Mouse (Mus musculus) intestine, embryonic 16.5 days (tissue): ENCODE data around the gene Kalrn. TPM values are rescaled to one million over a fixed set of nuclear protein-coding genes. Genes with fewer than 3 reads are reported as not detected.
A peak's percentile ranks its signal among the peaks of the same experiment; 100 is the strongest.

Source experiments
- ATAC-seq: fragments of 200-750 bp; cut with Nextera tagmentation; 2 replicates; pipeline ENCODE4 v1.8.0; 2017; ENCODE audit warnings: moderate TSS enrichment, moderate library complexity
- H3K27ac ChIP-seq: fragments of 300-500 bp; sonication (generic); 2 replicates; pipeline ENCODE4 v1.5.1; 2014; ENCODE audit warnings: mild to moderate bottlenecking, low read length
- H3K27me3 ChIP-seq: fragments of 300-500 bp; sonication (generic); replicated peaks from 2 replicates; pipeline ENCODE4 v1.6.1; 2014; ENCODE audit warnings: low read length, control low read depth, mixed read lengths; ENCODE audit not compliant: control insufficient read depth, insufficient read depth
- H3K36me3 ChIP-seq: fragments of 300-500 bp; sonication (generic); 2 replicates; pipeline ENCODE4 v1.6.1; 2014; ENCODE audit warnings: low read length, control low read depth; ENCODE audit not compliant: control insufficient read depth, insufficient read depth
- H3K4me1 ChIP-seq: fragments of 300-500 bp; sonication (generic); 2 replicates; pipeline ENCODE4 v1.6.1; 2014; ENCODE audit warnings: low read length, control low read depth, mixed read lengths; ENCODE audit not compliant: control insufficient read depth, insufficient read depth
- H3K4me2 ChIP-seq: fragments of 300-500 bp; sonication (generic); 2 replicates; pipeline ENCODE4 v1.6.1; 2014; ENCODE audit warnings: low read depth, low read length, control low read depth
- H3K4me3 ChIP-seq: fragments of 300-500 bp; sonication (generic); 2 replicates; pipeline ENCODE4 v1.5.1; 2014; ENCODE audit warnings: mild to moderate bottlenecking, low read length
- H3K9ac ChIP-seq: fragments of 300-500 bp; sonication (generic); 2 replicates; pipeline ENCODE4 v1.6.1; 2014; ENCODE audit warnings: low read depth, low read length
- H3K9me3 ChIP-seq: fragments of 300-500 bp; sonication (generic); 2 replicates; pipeline ENCODE4 v1.6.1; 2016; ENCODE audit warnings: low read length, control low read depth; ENCODE audit not compliant: control insufficient read depth
- WGBS: fragments of 180-500 bp; shearing (Covaris S2); extraction: QIAGEN DNeasy Blood & Tissue Kit; methylation state at CpG from one replicate; pipeline ENCODE4 v1.1.7; 2014; 5-methylcytosine and 5-hydroxymethylcytosine counted together
- polyA plus RNA-seq: library from polyadenylated mRNA; unstranded; fragments of >200 nt; fragmentation: Nextera tagmentation; extraction: Ambion mirVana; gene quantifications from 2 replicates; pipeline ENCODE4 v1.2.1, GENCODE M21; 2015

The Kalrn gene
- polyA plus RNA-seq, 1 experiment from 2014 or later = 11.1 TPM

DNA sequence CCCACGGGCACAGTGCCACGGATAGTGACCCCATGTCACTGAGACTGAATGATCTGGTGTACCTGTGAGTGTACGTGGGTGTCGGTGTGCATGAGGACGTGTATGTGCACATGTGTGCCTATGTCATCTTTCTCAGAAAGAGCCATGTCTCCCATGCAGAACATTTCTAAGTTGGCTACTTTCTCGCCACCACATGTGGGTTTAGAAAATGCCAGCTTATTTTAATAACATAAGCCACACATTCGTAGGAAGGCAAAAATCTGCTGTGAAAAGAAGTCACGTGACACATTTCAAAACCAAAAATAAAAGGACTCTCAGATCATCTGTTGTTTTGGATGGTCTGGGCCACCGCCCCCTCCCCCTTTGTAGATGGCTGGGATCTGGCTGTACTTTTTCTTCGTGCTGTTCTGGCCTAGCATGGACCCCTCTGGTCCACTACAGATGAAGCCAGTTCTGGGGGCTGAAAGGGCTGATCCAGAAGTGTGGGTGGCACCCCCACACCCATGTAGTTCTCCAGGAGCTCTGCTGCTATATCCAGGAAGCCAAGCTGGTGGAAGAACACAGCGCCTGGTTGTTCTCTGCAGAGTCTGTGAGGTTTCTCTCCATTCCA is 400.7 kb downstream of the Kalrn start:
- no peak overlapping the region for H3K9ac ChIP-seq
- H3K4me2 ChIP-seq = no peak overlapping the region
- no peak overlapping the region for H3K4me3 ChIP-seq
- H3K27me3 ChIP-seq = no peaks in the 10 kb centered on the region
- no peak for ATAC-seq
- H3K9me3 ChIP-seq = no peaks in the 10 kb centered on the region
- no peaks in the 10 kb centered on the region for H3K4me1 ChIP-seq
- H3K36me3 ChIP-seq = no peaks in the 10 kb centered on the region
- 93% methylated on average over 11 of the region's 11 CpGs for WGBS
- H3K27ac ChIP-seq = no peak overlapping the region

DNA sequence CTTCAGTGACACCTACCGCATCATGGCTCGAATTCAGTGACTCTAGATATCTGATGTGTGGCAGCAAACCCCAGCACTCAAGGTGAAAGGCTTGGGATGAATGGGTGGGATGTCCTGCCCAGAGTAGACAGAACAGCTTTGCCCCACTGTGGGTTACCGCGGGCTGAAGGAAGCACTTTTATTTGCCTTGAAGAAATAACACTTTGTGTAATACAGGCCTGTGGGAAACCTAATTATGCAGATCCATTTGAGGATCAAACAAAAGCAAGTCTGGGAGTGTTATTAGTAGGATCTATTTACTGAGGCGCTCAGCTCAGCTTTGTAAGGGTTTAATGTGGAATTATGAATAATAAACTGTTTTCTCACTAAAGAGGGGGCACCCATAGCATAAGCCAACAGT is 406.3 kb downstream of the Kalrn start:
- WGBS = 81% methylated on average over 5 of the region's 5 CpGs
- no peak for ATAC-seq
- no peak overlapping the region for H3K9ac ChIP-seq
- H3K4me3 ChIP-seq = no peak overlapping the region
- H3K27ac ChIP-seq = no peak overlapping the region
- H3K4me1 ChIP-seq = no peaks in the 10 kb centered on the region
- H3K9me3 ChIP-seq = no peaks in the 10 kb centered on the region
- H3K36me3 ChIP-seq = no peaks in the 10 kb centered on the region
- H3K27me3 ChIP-seq = no peaks in the 10 kb centered on the region
- H3K4me2 ChIP-seq = no peak overlapping the region

GRCm38 (mm10) chr16:34163086-34163485 is 410.2 kb downstream of the Kalrn start:
- ATAC-seq = no peak
- no peaks in the 10 kb centered on the region for H3K9me3 ChIP-seq
- 67% methylated on average over 9 of the region's 9 CpGs for WGBS
- no peak overlapping the region for H3K4me2 ChIP-seq
- no peak overlapping the region for H3K27ac ChIP-seq
- H3K36me3 ChIP-seq = no peaks in the 10 kb centered on the region
- no peaks in the 10 kb centered on the region for H3K4me1 ChIP-seq
- H3K27me3 ChIP-seq = no peaks in the 10 kb centered on the region
- no peak overlapping the region for H3K9ac ChIP-seq
- no peak overlapping the region for H3K4me3 ChIP-seq

DNA sequence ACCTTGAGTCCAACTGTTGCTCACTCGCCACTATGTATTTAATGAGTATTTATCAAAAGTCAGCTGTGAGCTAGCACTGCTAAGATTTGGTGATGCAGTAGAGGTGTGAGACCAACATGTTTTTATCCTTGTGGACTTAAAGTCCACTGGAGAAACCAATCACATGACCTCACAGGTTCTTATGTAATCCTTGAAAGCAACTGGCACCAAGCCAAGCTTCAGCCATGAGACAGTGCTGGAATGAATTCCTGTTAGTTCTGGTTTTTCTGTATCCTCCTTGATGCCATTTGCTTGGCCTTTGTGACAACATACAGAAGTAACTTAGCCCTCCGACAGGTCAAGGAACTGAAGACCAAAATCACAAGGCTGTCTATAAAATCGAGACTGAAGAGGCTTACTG is 413.8 kb downstream of the Kalrn start:
- H3K9me3 ChIP-seq = no peaks in the 10 kb centered on the region
- H3K4me3 ChIP-seq = no peak overlapping the region
- no peaks in the 10 kb centered on the region for H3K27me3 ChIP-seq
- no peaks in the 10 kb centered on the region for H3K36me3 ChIP-seq
- no peak overlapping the region for H3K4me2 ChIP-seq
- no peak overlapping the region for H3K27ac ChIP-seq
- 87% methylated on average over 3 of the region's 3 CpGs for WGBS
- H3K4me1 ChIP-seq = no peaks in the 10 kb centered on the region
- no peak for ATAC-seq
- H3K9ac ChIP-seq = no peak overlapping the region

DNA sequence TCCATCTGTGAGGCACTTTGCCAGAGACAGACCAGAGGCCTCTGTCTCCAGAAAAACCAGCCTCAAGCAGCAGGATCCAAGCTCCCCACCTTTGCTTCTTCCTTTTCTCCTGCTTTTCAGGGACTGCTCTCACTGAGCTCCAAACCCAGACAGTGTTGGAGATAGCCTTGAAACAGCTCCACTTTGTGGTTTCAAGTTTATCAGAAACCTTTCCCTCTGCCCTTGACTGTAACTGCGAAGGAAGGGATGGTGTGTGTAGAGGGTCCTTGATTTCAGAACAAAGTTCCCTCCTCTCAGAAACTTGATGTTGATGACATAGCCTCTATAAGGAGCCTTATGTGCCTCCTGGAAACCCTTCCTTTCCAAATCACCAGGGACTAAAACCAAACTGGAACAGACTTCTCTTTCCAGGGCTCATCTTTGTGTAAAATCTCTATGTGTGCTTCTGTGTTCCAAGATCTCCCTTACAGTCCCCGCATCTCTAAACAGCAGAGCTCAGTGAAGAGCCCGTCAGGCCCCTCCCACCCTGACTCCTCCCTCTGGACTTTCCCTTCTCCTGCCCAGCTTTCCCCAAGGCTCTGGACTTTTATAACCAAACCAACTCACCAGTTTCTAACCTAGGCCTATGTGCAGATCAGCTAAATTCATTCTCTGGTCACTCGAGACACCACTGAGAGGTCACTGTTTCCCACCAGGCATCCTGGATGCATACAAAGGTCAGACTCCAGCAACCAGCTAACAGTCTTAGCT is 415.8 kb downstream of the Kalrn start:
- no peaks in the 10 kb centered on the region for H3K27me3 ChIP-seq
- H3K9me3 ChIP-seq = no peaks in the 10 kb centered on the region
- H3K9ac ChIP-seq = no peak overlapping the region
- H3K4me2 ChIP-seq = no peak overlapping the region
- H3K27ac ChIP-seq = no peak overlapping the region
- no peaks in the 10 kb centered on the region for H3K36me3 ChIP-seq
- 52% methylated on average over 4 of the region's 4 CpGs for WGBS
- H3K4me3 ChIP-seq = no peak overlapping the region
- ATAC-seq = 0 out of 2 replicates have a peak, but pooled peaks have one; percentile 44
- H3K4me1 ChIP-seq = no peaks in the 10 kb centered on the region

- H3K9me3 ChIP-seq = no peaks in the 10 kb centered on the region
- no peak overlapping the region for H3K4me2 ChIP-seq
- H3K4me3 ChIP-seq = no peak overlapping the region
- ATAC-seq = no peak
- H3K4me1 ChIP-seq = no peaks in the 10 kb centered on the region
- H3K36me3 ChIP-seq = no peaks in the 10 kb centered on the region
- no peak overlapping the region for H3K9ac ChIP-seq
- no peak overlapping the region for H3K27ac ChIP-seq
- no peaks in the 10 kb centered on the region for H3K27me3 ChIP-seq
- WGBS = 81% methylated on average over 3 of the region's 3 CpGs
These were observed 417.6 kb downstream of the Kalrn start for GRCm38 (mm10) chr16:34155696-34156095.

DNA sequence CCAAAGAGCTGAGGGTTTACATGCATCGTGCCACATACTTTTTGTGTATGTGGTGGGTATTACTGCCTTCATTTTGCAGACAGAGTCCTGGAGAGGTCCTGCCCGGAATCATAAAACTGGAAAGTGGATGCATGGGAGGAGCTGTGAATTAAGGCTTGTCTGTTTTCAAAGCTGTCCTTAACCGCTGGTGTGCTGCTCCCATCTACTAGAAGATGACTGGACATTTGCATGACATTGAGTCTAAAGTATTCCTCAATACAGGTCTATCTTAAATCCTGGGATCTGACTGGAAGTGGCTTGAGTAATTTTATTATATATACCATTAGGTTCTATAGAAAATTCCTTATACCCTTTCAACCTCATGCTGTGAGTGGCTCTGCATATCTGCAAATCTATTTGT is 418.4 kb downstream of the Kalrn start:
- Histone ChIP-seq H3K27ac (no peak overlapping the region), H3K4me2 (no peak overlapping the region), H3K36me3 (no peaks in the 10 kb centered on the region), H3K9ac (no peak overlapping the region), H3K4me1 (no peaks in the 10 kb centered on the region), H3K27me3 (no peaks in the 10 kb centered on the region), H3K4me3 (no peak overlapping the region), H3K9me3 (no peaks in the 10 kb centered on the region)
- 80% methylated on average over 3 of the region's 3 CpGs for WGBS
- no peak for ATAC-seq

DNA sequence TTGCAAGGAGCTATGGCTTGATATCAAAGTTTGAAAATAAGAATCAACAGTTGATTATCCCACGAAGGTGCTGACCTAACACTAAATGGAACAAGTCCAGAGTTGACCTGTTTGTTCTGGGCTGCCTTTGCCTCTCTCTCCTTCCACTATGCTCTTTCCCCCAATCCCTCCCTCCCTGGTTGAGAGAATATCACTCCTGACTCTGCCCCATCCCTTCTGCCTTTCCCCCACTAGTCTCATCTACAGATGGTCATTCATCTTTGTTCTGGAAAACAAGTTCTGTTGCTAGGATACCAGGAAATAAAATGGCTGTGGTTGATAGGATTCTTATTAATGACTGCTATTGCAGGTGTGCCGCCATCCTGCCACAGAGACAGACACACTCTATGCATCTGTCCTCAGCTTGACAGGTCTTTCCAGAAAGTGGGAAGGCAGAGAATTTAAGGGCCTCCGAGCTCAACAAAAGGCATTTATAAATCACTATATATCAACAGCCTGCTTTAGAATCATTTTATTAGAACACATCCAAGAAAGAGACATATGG is 421.7 kb downstream of the Kalrn start:
- Histone ChIP-seq H3K9me3 (no peaks in the 10 kb centered on the region), H3K36me3 (no peaks in the 10 kb centered on the region), H3K4me1 (no peaks in the 10 kb centered on the region), H3K9ac (no peak overlapping the region), H3K4me3 (no peak overlapping the region), H3K27me3 (no peaks in the 10 kb centered on the region), H3K4me2 (no peak overlapping the region), H3K27ac (no peak overlapping the region)
- 68% methylated on average over 3 of the region's 3 CpGs for WGBS
- no peak for ATAC-seq

DNA sequence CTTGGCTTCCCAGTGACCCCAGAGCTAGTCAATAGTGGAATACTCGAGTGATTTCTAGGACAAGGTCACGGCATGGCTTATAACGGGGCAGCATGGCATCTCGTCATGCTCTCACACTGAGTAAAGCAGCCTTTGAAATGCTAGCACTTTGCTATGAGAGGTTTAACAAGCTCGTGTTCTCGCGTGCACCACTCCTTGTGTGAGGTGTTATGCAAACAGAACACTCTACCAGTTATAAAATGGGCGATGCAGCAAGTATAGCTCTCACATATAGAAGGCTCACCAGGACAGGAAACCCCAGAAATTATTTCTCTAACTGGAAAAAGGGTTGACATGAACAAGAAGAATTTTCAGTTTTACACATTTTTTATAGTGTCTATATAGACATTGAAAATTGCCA is 431.7 kb downstream of the Kalrn start:
- WGBS = 81% methylated on average over 8 of the region's 8 CpGs
- H3K27ac ChIP-seq = no peak overlapping the region
- no peak overlapping the region for H3K4me2 ChIP-seq
- no peaks in the 10 kb centered on the region for H3K4me1 ChIP-seq
- no peaks in the 10 kb centered on the region for H3K36me3 ChIP-seq
- H3K4me3 ChIP-seq = no peak overlapping the region
- ATAC-seq = no peak
- no peaks in the 10 kb centered on the region for H3K27me3 ChIP-seq
- no peaks in the 10 kb centered on the region for H3K9me3 ChIP-seq
- H3K9ac ChIP-seq = no peak overlapping the region
